Mouse (Mus musculus) testis, adult 2 months (tissue): ENCODE measurements around the gene Tbc1d23. TPM values are rescaled to one million over a fixed set of nuclear protein-coding genes. Genes with fewer than 3 reads are reported as not detected.
"Not testable (repeated sequence)": the region's sequence is repeated elsewhere in the genome, so short reads cannot be mapped to it uniquely, and the experiment has no call there.

Source experiments
- H3K27ac ChIP-seq: fragments of 200-500 bp; 2 replicates; pipeline ENCODE4 v1.5.1; 2012; ENCODE audit warnings: low read depth, low read length; ENCODE audit not compliant: control insufficient read depth, insufficient read depth
- H3K27me3 ChIP-seq: fragments of 200-500 bp; 2 replicates; pipeline ENCODE4 v1.6.1; 2012; ENCODE audit warnings: mild to moderate bottlenecking, low read length, moderate library complexity; ENCODE audit not compliant: control insufficient read depth, insufficient read depth
- H3K36me3 ChIP-seq: fragments of 200-500 bp; 2 replicates; pipeline ENCODE4 v1.6.1; 2012; ENCODE audit warnings: mild to moderate bottlenecking, low read length; ENCODE audit not compliant: control insufficient read depth, insufficient read depth
- H3K4me1 ChIP-seq: fragments of 200-500 bp; 2 replicates; pipeline ENCODE4 v1.6.1; 2012; ENCODE audit warnings: low read length; ENCODE audit not compliant: control insufficient read depth, insufficient read depth
- H3K4me3 ChIP-seq: fragments of 200-500 bp; 2 replicates; pipeline ENCODE4 v1.5.1; 2012; ENCODE audit warnings: low read depth, mild to moderate bottlenecking, low read length, moderate library complexity, mixed read lengths; ENCODE audit not compliant: control insufficient read depth
- CTCF ChIP-seq: fragments of 200-500 bp; IDR thresholded peaks from 2 replicates; pipeline ENCODE4 v1.5.1; 2012; ENCODE audit warnings: low read depth, mild to moderate bottlenecking, inconsistent platforms, low read length, moderate library complexity; ENCODE audit not compliant: control insufficient read depth, insufficient read depth, insufficient replicate concordance
- POLR2A ChIP-seq: fragments of 200-500 bp; IDR thresholded peaks from 2 replicates; pipeline ENCODE4 v1.6.1; 2012; ENCODE audit warnings: low read depth, mild to moderate bottlenecking, inconsistent platforms, low read length, moderate library complexity; ENCODE audit not compliant: control insufficient read depth
- polyA plus RNA-seq: library from polyadenylated mRNA; depleted of rRNA; stranded (reverse); fragments of >200 nt; gene quantifications from 2 replicates; pipeline ENCODE4 v1.2.3, GENCODE M21; 2012

The Tbc1d23 gene
- polyA plus RNA-seq, 1 experiment = 28.0 TPM

DNA sequence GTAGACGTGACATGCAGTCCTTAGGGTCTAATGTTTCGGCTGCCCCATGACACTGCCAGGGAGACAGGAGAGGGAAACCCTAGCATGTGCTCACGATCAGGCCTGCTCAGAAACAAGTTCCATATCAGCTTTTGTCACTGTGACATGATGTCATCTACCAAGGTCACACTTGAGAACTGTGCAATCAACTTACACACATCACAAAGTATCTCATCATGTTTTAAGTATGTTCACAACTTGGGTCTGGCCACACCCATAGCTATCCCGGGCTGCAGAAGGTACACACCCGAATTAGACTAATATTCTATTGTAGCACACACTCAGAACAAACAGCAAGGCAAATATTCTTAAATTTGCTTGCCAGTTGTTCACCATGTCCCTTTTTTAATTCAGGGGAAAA, 49.3 kb downstream of the Tbc1d23 start:
- no peak overlapping the region for H3K4me3 ChIP-seq
- H3K27me3 ChIP-seq = no peaks in the 10 kb centered on the region
- no peak for TF ChIP-seq POLR2A
- no peak for TF ChIP-seq CTCF
- no peaks in the 10 kb centered on the region for H3K4me1 ChIP-seq
- peaks cover 4% of the 10 kb centered on the region; the same call in 1 of the 2 replicates for H3K36me3 ChIP-seq
- H3K27ac ChIP-seq = no peak overlapping the region

DNA sequence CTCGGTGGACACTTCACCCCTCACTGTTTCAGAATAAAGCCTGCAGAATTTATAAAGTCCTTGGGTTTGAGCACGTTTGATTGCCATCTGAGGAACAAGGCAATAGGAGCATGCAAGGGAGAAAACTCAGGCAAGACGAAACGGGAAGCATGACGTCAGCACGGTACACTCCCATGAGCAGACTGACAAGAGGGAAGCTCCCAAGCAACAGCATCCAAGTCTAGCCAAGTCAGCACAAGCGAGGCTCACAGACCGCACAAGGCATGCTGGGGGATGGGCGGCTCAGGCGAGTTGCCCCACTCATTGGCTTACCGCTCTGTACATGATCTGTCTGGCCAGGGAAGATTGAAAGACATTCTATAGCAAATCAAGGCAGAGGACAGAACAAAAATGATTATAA, 50.1 kb downstream of the Tbc1d23 start:
- H3K27me3 ChIP-seq = no peaks in the 10 kb centered on the region
- H3K36me3 ChIP-seq = peaks cover 4% of the 10 kb centered on the region; the same call in 1 of the 2 replicates
- H3K4me3 ChIP-seq = no peak overlapping the region
- H3K27ac ChIP-seq = no peak overlapping the region
- no peaks in the 10 kb centered on the region for H3K4me1 ChIP-seq
- TF ChIP-seq POLR2A = no peak
- no peak for TF ChIP-seq CTCF

DNA sequence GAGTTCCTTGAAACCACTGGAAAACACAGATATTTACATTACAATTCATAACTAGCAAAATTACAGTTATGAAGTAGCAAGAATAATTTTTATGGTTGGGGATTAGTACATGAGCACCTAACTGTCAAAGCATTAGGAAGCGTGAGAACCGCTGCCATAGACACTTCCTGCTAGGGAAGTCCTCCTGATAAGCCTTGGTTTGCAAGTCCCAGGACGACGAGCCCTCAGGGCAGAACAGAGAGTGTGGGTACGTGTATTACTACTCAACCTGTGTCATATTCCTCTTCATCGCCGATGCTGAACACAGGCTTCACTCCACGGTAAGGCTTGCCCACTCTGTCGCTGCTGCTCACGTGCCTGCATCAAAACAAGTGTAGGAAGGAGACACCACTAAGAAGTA, 53.6 kb downstream of the Tbc1d23 start:
- Histone ChIP-seq H3K27ac (no peak overlapping the region), H3K4me1 (no peaks in the 10 kb centered on the region), H3K27me3 (no peaks in the 10 kb centered on the region), H3K4me3 (no peak overlapping the region), H3K36me3 (no peaks in the 10 kb centered on the region)
- TF ChIP-seq CTCF (no peak), POLR2A (no peak)

GRCm38 (mm10) chr16:57177254-57177653, 54.0 kb downstream of the Tbc1d23 start:
- Histone ChIP-seq H3K4me1 (no peaks in the 10 kb centered on the region), H3K4me3 (no peak overlapping the region), H3K27ac (no peak overlapping the region), H3K27me3 (no peaks in the 10 kb centered on the region), H3K36me3 (no peaks in the 10 kb centered on the region)
- TF ChIP-seq POLR2A = no peak

DNA sequence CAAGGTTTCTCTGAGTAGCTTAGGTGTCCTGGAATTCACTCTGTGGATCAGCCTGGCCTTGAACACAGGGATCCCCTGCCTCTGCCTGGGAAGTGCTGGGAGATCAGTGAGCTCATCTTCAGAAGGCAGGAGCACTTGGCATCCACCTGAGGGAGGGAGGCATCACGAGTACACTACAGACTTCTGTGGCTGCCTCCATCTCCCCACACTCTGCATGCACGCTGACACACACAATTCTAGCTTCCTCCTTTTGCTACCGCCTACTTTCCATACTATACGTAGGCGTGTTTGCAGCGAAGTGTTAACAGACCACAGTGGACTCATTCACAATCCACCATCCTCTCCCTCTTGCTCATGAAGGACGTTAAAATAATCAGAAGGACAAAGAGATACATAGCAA, 55.0 kb downstream of the Tbc1d23 start:
- no peak for TF ChIP-seq POLR2A
- TF ChIP-seq CTCF = no peak
- Histone ChIP-seq H3K27ac (no peak overlapping the region), H3K4me3 (no peak overlapping the region), H3K36me3 (no peaks in the 10 kb centered on the region), H3K4me1 (no peaks in the 10 kb centered on the region), H3K27me3 (no peaks in the 10 kb centered on the region)

- no peak overlapping the region for H3K27ac ChIP-seq
- TF ChIP-seq CTCF = no peak
- TF ChIP-seq POLR2A = no peak
- H3K36me3 ChIP-seq = no peaks in the 10 kb centered on the region
Measured at GRCm38 (mm10) chr16:57175751-57176150, 55.6 kb downstream of the Tbc1d23 start.

GRCm38 (mm10) chr16:57174480-57174879, 56.8 kb downstream of the Tbc1d23 start:
- H3K27me3 ChIP-seq, H3K4me3 ChIP-seq, H3K36me3 ChIP-seq, H3K4me1 ChIP-seq, H3K27ac ChIP-seq: not testable (repeated sequence)

More at GRCm38 (mm10) chr16:57175751-57176150, 55.6 kb downstream of the Tbc1d23 start:
- Histone ChIP-seq H3K27me3 (no peaks in the 10 kb centered on the region), H3K4me3 (no peak overlapping the region), H3K4me1 (no peaks in the 10 kb centered on the region)

- Histone ChIP-seq H3K4me1 (no peaks in the 10 kb centered on the region), H3K27me3 (no peaks in the 10 kb centered on the region), H3K27ac (no peak overlapping the region), H3K4me3 (no peak overlapping the region), H3K36me3 (no peaks in the 10 kb centered on the region)
- TF ChIP-seq POLR2A (no peak), CTCF (no peak)
Measured at GRCm38 (mm10) chr16:57171570-57171969, 59.7 kb downstream of the Tbc1d23 start.
